Comparison of ENCODE assay signal across 8 mouse cellular contexts in the genomic region with DNA sequence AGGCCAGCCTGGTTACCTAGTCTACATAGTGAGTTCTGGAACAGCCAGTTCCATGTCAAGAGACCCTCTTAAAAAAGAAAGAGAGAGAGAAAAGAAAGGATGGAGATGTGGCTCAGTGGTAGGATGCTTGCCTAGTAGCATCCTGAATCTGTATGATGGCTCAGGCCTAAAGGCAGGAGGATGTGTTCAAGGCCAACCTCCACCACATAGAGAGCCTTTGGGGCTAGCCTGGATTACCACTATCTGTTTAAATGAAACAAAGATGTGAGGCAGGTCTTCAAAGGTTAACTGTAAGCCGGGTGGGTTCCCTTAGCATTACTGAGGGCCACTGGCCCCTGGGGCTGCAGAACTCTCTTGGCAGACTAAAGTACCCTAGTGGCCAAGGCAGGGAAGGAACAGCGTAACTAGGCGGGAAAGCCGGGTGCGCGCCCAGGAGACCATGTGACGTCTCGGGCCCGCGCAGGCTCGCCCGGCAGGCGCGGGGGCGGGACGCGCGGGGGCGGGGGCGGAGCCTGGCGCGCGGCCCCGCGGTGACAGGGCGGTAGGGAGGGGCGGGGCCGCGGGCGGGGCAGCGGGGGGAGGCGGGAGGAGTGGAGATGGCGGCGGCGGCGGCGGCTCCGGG. TPM values are rescaled to one million over a fixed set of nuclear protein-coding genes. Genes with fewer than 3 reads are reported as not detected.
DNase-seq lines count a peak whose midpoint lies in the region; ATAC-seq lines count a peak whose summit lies in the region.

Gene Mapk3 (plus strand): TSS at position 552 of the 622 bp plus-strand sequence.

- H3K4me1 ChIP-seq in embryonic facial prominence, embryonic 10.5 days = peaks cover 60% of the 10 kb centered on the region
- peaks cover 35% of the 10 kb centered on the region for H3K4me1 ChIP-seq in intestine, embryonic 16.5 days (ENCODE audit: control insufficient read depth, insufficient read depth, low read length)
- peaks cover 48% of the 10 kb centered on the region for H3K4me1 ChIP-seq in midbrain, embryonic 10.5 days

- under 1% methylated on average over 37 of the region's 38 CpGs for WGBS in embryonic facial prominence, embryonic 10.5 days
- WGBS in intestine, embryonic 16.5 days = under 1% methylated on average over 26 of the region's 38 CpGs
- WGBS in midbrain, embryonic 10.5 days = under 1% methylated on average over 15 of the region's 38 CpGs

- H3K4me2 ChIP-seq in intestine, embryonic 16.5 days (ENCODE audit: low read depth, low read length) = peak within 1 kb of the TSS; percentile 78

- intact Hi-C loops in left cerebral cortex, postnatal 36 days (cut with DNase I) = no loop called here

- peak within 1 kb of the TSS; percentile 88 for H3K9ac ChIP-seq in intestine, embryonic 16.5 days (ENCODE audit: low read depth, low read length)

- DNase-seq in adrenal gland, postnatal 14 days = peak; percentile 95
- DNase-seq in embryonic facial prominence, embryonic 10.5 days (ENCODE audit: low spot score) = peak; percentile 94
- no peak for DNase-seq in gonadal fat pad, adult 2 months (ENCODE audit: low read depth)
- DNase-seq in left cerebral cortex, postnatal 36 days (ENCODE audit: low spot score in 2 of 2) = peak; percentile 86 to 87
- DNase-seq in midbrain, embryonic 10.5 days (ENCODE audit: low spot score) = peak; percentile 92
- DNase-seq in right cerebral cortex, postnatal 36 days (ENCODE audit: low spot score in 2 of 2) = peak; percentile 81 to 84
- peak; percentile 92 for DNase-seq in yolk sac, embryonic 10.5 days (ENCODE audit: low spot score)

- peak within 1 kb of the TSS; percentile 91 for H3K4me3 ChIP-seq in embryonic facial prominence, embryonic 10.5 days
- H3K4me3 ChIP-seq in intestine, embryonic 16.5 days (ENCODE audit: low read length) = peak within 1 kb of the TSS; percentile 67
- H3K4me3 ChIP-seq in midbrain, embryonic 10.5 days = peak within 1 kb of the TSS; percentile 80

- H3K9me3 ChIP-seq in embryonic facial prominence, embryonic 10.5 days = no peaks in the 10 kb centered on the region
- H3K9me3 ChIP-seq in intestine, embryonic 16.5 days (ENCODE audit: control insufficient read depth, low read length) = no peaks in the 10 kb centered on the region
- no peaks in the 10 kb centered on the region for H3K9me3 ChIP-seq in midbrain, embryonic 10.5 days (replicated peaks)

- peak; percentile 57 for ATAC-seq in intestine, embryonic 16.5 days

- peak within 1 kb of the TSS; percentile 97 for H3K27ac ChIP-seq in embryonic facial prominence, embryonic 10.5 days (replicated peaks)
- peak within 1 kb of the TSS; percentile 99 for H3K27ac ChIP-seq in intestine, embryonic 16.5 days (ENCODE audit: low read length)
- H3K27ac ChIP-seq in midbrain, embryonic 10.5 days (replicated peaks) = peak within 1 kb of the TSS; percentile 95

- no peaks in the 10 kb centered on the region for H3K27me3 ChIP-seq in embryonic facial prominence, embryonic 10.5 days (replicated peaks; ENCODE audit: low read depth, poor library complexity, severe bottlenecking)
- no peaks in the 10 kb centered on the region for H3K27me3 ChIP-seq in intestine, embryonic 16.5 days (replicated peaks; ENCODE audit: control insufficient read depth, insufficient read depth, low read length)
- H3K27me3 ChIP-seq in midbrain, embryonic 10.5 days (ENCODE audit: low read depth, poor library complexity, severe bottlenecking) = no peaks in the 10 kb centered on the region

- peaks cover 30% of the 10 kb centered on the region for H3K36me3 ChIP-seq in embryonic facial prominence, embryonic 10.5 days (replicated peaks)
- H3K36me3 ChIP-seq in intestine, embryonic 16.5 days (ENCODE audit: control insufficient read depth, insufficient read depth, low read length) = peaks cover 7% of the 10 kb centered on the region
- peaks cover 29% of the 10 kb centered on the region for H3K36me3 ChIP-seq in midbrain, embryonic 10.5 days

RNA-seq across cellular contexts. Expression of gene Mapk3, which starts in this region (rescaled TPM):
- 128 and 136 TPM in 2 replicates for total RNA-seq in adrenal gland, postnatal 14 days (2021)
- polyA plus RNA-seq in embryonic facial prominence, embryonic 10.5 days (2016; fragmentation: Nextera tagmentation; extraction: Ambion mirVana) = 51.9 and 57.2 TPM in 2 replicates
- polyA plus RNA-seq in gonadal fat pad, adult 2 months (2012; rRNA removed) = 146 and 169 TPM in 2 replicates
- 122 and 126 TPM in 2 replicates for polyA plus RNA-seq in intestine, embryonic 16.5 days (2015; fragmentation: Nextera tagmentation; extraction: Ambion mirVana)
- 100 to 1,000 TPM; 148 to 172 TPM for total RNA-seq in left cerebral cortex, postnatal 36 days (2021)
- polyA plus RNA-seq in midbrain, embryonic 10.5 days (2016; fragmentation: Nextera tagmentation; extraction: Ambion mirVana) = 53.8 and 54.9 TPM in 2 replicates
